Mouse (Mus musculus) CH12.LX (cell line): Measurements from ENCODE around the gene Myt1l. TPM values are rescaled to one million over a fixed set of nuclear protein-coding genes. Genes with fewer than 3 reads are reported as not detected.

ENCODE experiments used
- DNase-seq: peaks from one replicate; pipeline ENCODE4 v3.0.0-alpha.2; 2013; ENCODE audit errors: extremely low read depth
- H3K27ac ChIP-seq: 2 replicates; pipeline ENCODE4 v1.5.1; 2012; ENCODE audit warnings: low read depth, mild to moderate bottlenecking, control low read depth, moderate library complexity; ENCODE audit not compliant: insufficient read depth
- H3K27me3 ChIP-seq: replicated peaks from 2 replicates; pipeline ENCODE3; 2012; ENCODE audit warnings: inconsistent platforms
- H3K36me3 ChIP-seq, 2 experiments: replicated peaks in 1 of 2; 2 replicates each; pipeline versions ENCODE3 to v1.6.1; 2012; ENCODE audit warnings: inconsistent platforms in 1 of 2, low read length in 1 of 2, mild to moderate bottlenecking in 1 of 2, mixed read lengths in 1 of 2, moderate library complexity in 1 of 2; ENCODE audit not compliant: control insufficient read depth in 1 of 2, insufficient read depth in 1 of 2
- H3K4me1 ChIP-seq, 2 experiments: 2 replicates each; pipeline ENCODE4 v1.6.1; 2012; ENCODE audit warnings: inconsistent platforms in 1 of 2, moderate library complexity in 1 of 2; ENCODE audit not compliant: insufficient read depth in 2 of 2, control insufficient read depth in 1 of 2
- H3K4me2 ChIP-seq: 2 replicates; pipeline ENCODE4 v1.6.1; 2012; ENCODE audit warnings: low read depth, mild to moderate bottlenecking, control low read depth; ENCODE audit not compliant: poor library complexity, insufficient read depth, severe bottlenecking
- H3K4me3 ChIP-seq, 3 experiments: fragments of 150-350 bp in 1 of 3; sonication (generic) in 1 of 3; replicated peaks in 1 of 3; 2 replicates each; pipeline versions ENCODE3 to v1.5.1; 2011 to 2012; ENCODE audit warnings: low read depth in 2 of 3, low read length in 2 of 3, mild to moderate bottlenecking in 2 of 3, moderate library complexity in 2 of 3, control low read depth in 1 of 3, improper control_type of control experiment in 1 of 3, inconsistent platforms in 1 of 3, mixed read lengths in 1 of 3; ENCODE audit not compliant: poor library complexity in 1 of 3
- H3K79me2 ChIP-seq: replicated peaks from 2 replicates; pipeline ENCODE4 v1.6.1; 2012; ENCODE audit warnings: mild to moderate bottlenecking, moderate library complexity; ENCODE audit not compliant: control insufficient read depth, poor library complexity, insufficient read depth, severe bottlenecking; ENCODE audit errors: extremely low read depth
- H3K9ac ChIP-seq: 2 replicates; pipeline ENCODE4 v1.6.1; 2012; ENCODE audit warnings: low read depth, mild to moderate bottlenecking, control low read depth, moderate library complexity; ENCODE audit not compliant: insufficient read depth
- H3K9me3 ChIP-seq: replicated peaks from 2 replicates; pipeline ENCODE3; 2012; ENCODE audit warnings: low read length, inconsistent platforms, mixed read lengths
- BHLHE40 ChIP-seq: IDR thresholded peaks from 2 replicates; pipeline ENCODE4 v1.6.1; 2011; ENCODE audit warnings: mild to moderate bottlenecking, low read depth, low read length, improper control_type of control experiment
- CHD1 ChIP-seq: IDR thresholded peaks from 2 replicates; pipeline ENCODE4 v1.6.1; 2012; ENCODE audit warnings: low read depth, low read length, improper control_type of control experiment, inconsistent platforms
- CHD2 ChIP-seq: IDR thresholded peaks from 2 replicates; pipeline ENCODE4 v1.6.1; 2011; ENCODE audit warnings: low read length, improper control_type of control experiment
- CTCF ChIP-seq, 2 experiments: IDR thresholded peaks in 1 of 2; conservative IDR thresholded peaks in 1 of 2; 2 replicates each; pipeline ENCODE4 v1.5.1; 2011 to 2012; ENCODE audit warnings: low read depth in 2 of 2, low read length in 2 of 2, improper control_type of control experiment in 1 of 2, inconsistent platforms in 1 of 2, mild to moderate bottlenecking in 1 of 2, moderate library complexity in 1 of 2
- E2F4 ChIP-seq: IDR thresholded peaks from 2 replicates; pipeline ENCODE4 v1.6.1; 2011; ENCODE audit warnings: low read depth, low read length, improper control_type of control experiment; ENCODE audit not compliant: insufficient replicate concordance
- EP300 ChIP-seq: IDR thresholded peaks from 2 replicates; pipeline ENCODE4 v1.6.1; 2011; ENCODE audit warnings: low read length, improper control_type of control experiment
- IRF4 ChIP-seq: IDR thresholded peaks from 2 replicates; pipeline ENCODE4 v1.6.1; 2014; ENCODE audit warnings: low read depth, mild to moderate bottlenecking, inconsistent platforms, low read length, improper control_type of control experiment
- JUN ChIP-seq: IDR thresholded peaks from 2 replicates; pipeline ENCODE4 v1.6.1; 2011; ENCODE audit warnings: low read depth, mild to moderate bottlenecking, low read length, improper control_type of control experiment, moderate library complexity; ENCODE audit not compliant: insufficient read depth
- MAFK ChIP-seq: IDR thresholded peaks from 2 replicates; pipeline ENCODE4 v1.6.1; 2011; ENCODE audit warnings: low read length, improper control_type of control experiment; ENCODE audit not compliant: insufficient replicate concordance
- MAX ChIP-seq: IDR thresholded peaks from 2 replicates; pipeline ENCODE4 v1.6.1; 2011; ENCODE audit warnings: low read length, improper control_type of control experiment
- MAZ ChIP-seq: IDR thresholded peaks from 2 replicates; pipeline ENCODE4 v1.6.1; 2012; ENCODE audit warnings: low read depth, mild to moderate bottlenecking, inconsistent platforms, low read length, improper control_type of control experiment, moderate library complexity
- MXI1 ChIP-seq: IDR thresholded peaks from 2 replicates; pipeline ENCODE4 v1.6.1; 2011; ENCODE audit warnings: mild to moderate bottlenecking, low read depth, low read length, improper control_type of control experiment
- MYC ChIP-seq: IDR thresholded peaks from 2 replicates; pipeline ENCODE4 v1.6.1; 2011; ENCODE audit warnings: low read depth, mild to moderate bottlenecking, improper control_type of control experiment, low read length
- NELFE ChIP-seq: IDR thresholded peaks from 2 replicates; pipeline ENCODE4 v1.6.1; 2011; ENCODE audit warnings: low read depth, low read length, improper control_type of control experiment
- NRF1 ChIP-seq: IDR thresholded peaks from 2 replicates; pipeline ENCODE4 v1.6.1; 2014; ENCODE audit warnings: low read depth, mild to moderate bottlenecking, inconsistent platforms, low read length, improper control_type of control experiment, moderate library complexity
- PAX5 ChIP-seq: IDR thresholded peaks from 2 replicates; pipeline ENCODE4 v1.6.1; 2012; ENCODE audit warnings: low read length, inconsistent platforms, mixed read lengths
- POLR2A ChIP-seq: IDR thresholded peaks from 2 replicates; pipeline ENCODE4 v1.6.1; 2011; ENCODE audit warnings: low read depth, mild to moderate bottlenecking, improper control_type of control experiment, low read length
- POLR2AphosphoS2 ChIP-seq: IDR thresholded peaks from 2 replicates; pipeline ENCODE4 v1.6.1; 2011; ENCODE audit warnings: low read depth, low read length, improper control_type of control experiment
- RCOR1 ChIP-seq: conservative IDR thresholded peaks from 2 replicates; pipeline ENCODE4 v1.6.1; 2012; ENCODE audit warnings: low read depth, mild to moderate bottlenecking, inconsistent platforms, low read length, improper control_type of control experiment
- TBP ChIP-seq: conservative IDR thresholded peaks from 2 replicates; pipeline ENCODE4 v1.6.1; 2011; ENCODE audit warnings: low read depth, low read length, improper control_type of control experiment
- UBTF ChIP-seq: IDR thresholded peaks from 2 replicates; pipeline ENCODE4 v1.6.1; 2012; ENCODE audit warnings: low read depth, mild to moderate bottlenecking, inconsistent platforms, low read length, improper control_type of control experiment, moderate library complexity
- USF1 ChIP-seq: IDR thresholded peaks from 2 replicates; pipeline ENCODE4 v1.6.1; 2014; ENCODE audit warnings: low read depth, mild to moderate bottlenecking, inconsistent platforms, low read length, improper control_type of control experiment
- ZC3H11A ChIP-seq: IDR thresholded peaks from 2 replicates; pipeline ENCODE4 v1.6.1; 2012; ENCODE audit warnings: low read depth, mild to moderate bottlenecking, inconsistent platforms, low read length, improper control_type of control experiment
- ZMIZ1 ChIP-seq: IDR thresholded peaks from 2 replicates; pipeline ENCODE4 v1.6.1; 2012; ENCODE audit warnings: low read depth, mild to moderate bottlenecking, inconsistent platforms, low read length, improper control_type of control experiment
- dilution Hi-C: fragments of 300-500 bp; cut with MboI; formaldehyde crosslinking; loops from 2 replicates; pipeline ENCODE4 v1.14.3; 2020; ENCODE audit warnings: low sequenced_read_pairs; ENCODE audit not compliant: extremely low pct_unique_long_range_greater_than_20kb, extremely low pct_ligation_motif_present
- in situ Hi-C: fragments of 300-500 bp; cut with MboI; formaldehyde crosslinking; loops from 3 replicates; pipeline ENCODE4 v1.14.3; 2019; ENCODE audit warnings: low sequenced_read_pairs, low pct_ligation_motif_present, low pct_unique_long_range_greater_than_20kb, mixed read lengths
- polyA plus RNA-seq: library from polyadenylated mRNA; unstranded; fragments of >175 nt; gene quantifications from 2 replicates; pipeline ENCODE4 v1.2.1, GENCODE M21; 2012; ENCODE audit warnings: low read depth; ENCODE audit not compliant: insufficient read length
- total RNA-seq, 2 experiments: library from RNA; depleted of rRNA; stranded (reverse); fragments of 300-350 nt in 1 of 2; fragments of >200 nt in 1 of 2; gene quantifications; 2 replicates each; pipeline ENCODE4 v1.2.3; 2012 to 2014

Myt1l gene
- 1.1 and 1.2 TPM in 2 replicates for total RNA-seq (2012; rRNA removed)
- not detected in 2 replicates for total RNA-seq (2014; rRNA removed)
- 0.31 and 0.44 TPM in 2 replicates for polyA plus RNA-seq

DNA sequence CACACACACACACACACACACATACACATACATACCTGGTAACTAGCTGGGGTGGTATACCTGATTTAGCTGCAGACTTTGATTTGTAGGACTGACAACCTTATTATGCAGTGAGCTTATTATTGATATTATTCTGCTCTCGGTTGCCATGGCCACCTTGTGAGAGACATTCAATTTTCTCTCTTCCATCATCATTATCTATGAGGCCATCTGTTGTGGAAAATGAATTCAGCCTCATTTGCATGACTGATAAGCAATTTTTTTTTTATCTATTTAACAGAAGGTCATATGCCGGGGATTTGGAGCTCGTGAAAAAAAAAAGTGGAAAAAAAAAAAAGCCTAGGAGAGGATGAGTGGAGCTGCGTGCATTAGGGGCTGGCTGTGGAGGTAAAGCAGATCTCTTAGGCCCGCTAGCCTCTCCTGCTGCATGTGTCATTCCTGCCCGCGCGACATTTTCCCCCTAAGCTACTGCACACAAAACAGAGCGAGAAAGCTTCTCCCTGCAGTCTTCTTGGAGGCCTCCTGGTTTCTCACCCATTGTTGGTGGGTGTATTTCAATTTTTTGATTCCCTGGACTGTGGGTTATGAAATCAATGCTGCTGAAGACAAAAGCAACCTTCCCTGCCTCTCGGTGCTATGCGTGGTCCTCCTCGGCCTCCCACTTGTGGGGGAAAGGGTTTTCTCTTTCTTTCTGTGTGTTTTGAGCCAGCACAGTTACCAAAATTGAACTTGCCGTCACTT is at the start of gene Myt1l:
Gene Myt1l, plus strand, starts transcription at position 354 of the 741 bp plus-strand sequence.
- Histone ChIP-seq H3K36me3 (no peaks in the 10 kb centered on the region), H3K27me3 (no peaks in the 10 kb centered on the region), H3K79me2 (no peaks in the 10 kb centered on the region), H3K4me2 (peak within 1 kb of the TSS; percentile 8; the same call in 1 of the 2 replicates), H3K9me3 (no peaks in the 10 kb centered on the region), H3K4me1 (no peaks in the 10 kb centered on the region), H3K27ac (no peak within 1 kb of the TSS), H3K9ac (no peak within 1 kb of the TSS), H3K4me3 (no peak within 1 kb of the TSS)
- in situ Hi-C loops (no loop called here), dilution Hi-C loops (no loop called here)
- no peak for DNase-seq
- TF ChIP-seq JUN, result no peak
- TF ChIP-seq E2F4, result no peak
- no peak for TF ChIP-seq MXI1
- TF ChIP-seq POLR2A, result no peak
- no peak for TF ChIP-seq NELFE

DNA sequence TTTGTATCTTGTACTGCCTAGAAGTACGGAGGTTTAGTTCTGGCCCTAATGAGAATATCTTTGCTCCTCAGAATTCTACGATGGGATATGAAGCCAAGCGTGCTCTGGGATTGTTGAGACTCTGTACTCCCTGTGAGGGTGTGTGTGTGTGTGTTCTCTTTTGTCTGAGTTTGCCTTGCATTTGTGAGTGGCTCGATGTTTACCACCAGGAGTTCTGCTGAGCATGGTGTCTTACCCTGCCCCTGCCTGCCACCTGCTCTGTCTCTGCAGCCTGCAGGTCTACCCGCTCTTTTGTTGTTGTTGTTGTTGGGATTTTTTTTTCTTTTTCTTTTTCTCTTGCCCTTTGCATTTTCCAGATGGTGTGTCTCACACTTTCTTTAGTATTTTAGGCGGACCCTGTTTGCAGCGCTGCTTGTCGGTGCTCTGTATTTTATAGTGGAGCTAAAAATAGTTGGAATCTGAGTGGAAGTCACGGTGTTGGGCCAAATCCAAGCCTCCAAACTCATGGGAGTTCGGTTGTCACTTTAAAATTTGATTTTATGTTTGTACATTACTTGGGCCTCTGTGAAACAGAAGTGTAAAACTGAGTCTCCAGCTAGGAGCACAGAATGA is 41.7 kb upstream of the Myt1l start:
- dilution Hi-C loops, result no loop called here
- in situ Hi-C loops, result no loop called here
- Histone ChIP-seq H3K9ac (no peak overlapping the region), H3K27ac (no peak overlapping the region), H3K4me2 (no peak overlapping the region), H3K4me1 (no peaks in the 10 kb centered on the region), H3K36me3 (no peaks in the 10 kb centered on the region), H3K4me3 (no peak overlapping the region), H3K9me3 (no peaks in the 10 kb centered on the region), H3K79me2 (no peaks in the 10 kb centered on the region), H3K27me3 (no peaks in the 10 kb centered on the region)
- TF ChIP-seq CHD1 (no peak), MAZ (no peak), ZC3H11A (no peak), CHD2 (no peak), EP300 (no peak), MAFK (no peak), MYC (no peak), BHLHE40 (no peak), TBP (no peak), UBTF (no peak), JUN (no peak), ZMIZ1 (no peak), IRF4 (no peak), POLR2AphosphoS2 (no peak), PAX5 (no peak), MAX (no peak), CTCF (conservative IDR thresholded peaks at IDR 0.05 in 1 of 2, IDR thresholded peaks at IDR 0.05 in 1 of 2; ENCODE audit: low read depth in 2 of 2, low read length in 2 of 2) (no peak), NRF1 (no peak), USF1 (no peak), RCOR1 (no peak)
- no peak for DNase-seq
